27 mouse cellular contexts compared by ENCODE assay signal in genomic region chr5:100562702-100563101, GRCm38 (mm10). TPM values are rescaled to one million over a fixed set of nuclear protein-coding genes. Genes with fewer than 3 reads are reported as not detected.
DNase-seq lines count a peak whose midpoint lies in the region; ATAC-seq and TF ChIP-seq lines count a peak whose summit lies in the region.
"Had no signal": no experiment of that assay in that cellular context is flagged by ENCODE, and none has a peak within 500 bp of the region (broad histone marks: within the 10 kb centered on the region; RNA-seq: fewer than 3 reads in every experiment).

No protein-coding gene starts in this region.

- peak overlapping the region; percentile 67 for H3K27ac ChIP-seq in kidney, embryonic 15.5 days
- no peak overlapping the region for H3K27ac ChIP-seq in testis, adult 2 months (ENCODE audit: control insufficient read depth, insufficient read depth, low read depth, low read length)
- H3K27ac ChIP-seq: embryonic facial prominence, embryonic 12.5 days; embryonic facial prominence, embryonic 15.5 days; gastrocnemius, adult 2 months; heart, embryonic 15.5 days; hindbrain, embryonic 10.5 days; hindbrain, embryonic 13.5 days had no signal

- H3K4me2 ChIP-seq in kidney, embryonic 15.5 days: peak overlapping the region; percentile 4
- H3K4me2 ChIP-seq: embryonic facial prominence, embryonic 12.5 days; embryonic facial prominence, embryonic 15.5 days; heart, embryonic 12.5 days; heart, embryonic 15.5 days; hindbrain, embryonic 13.5 days had no signal

- ATAC-seq in kidney, embryonic 15.5 days (replicated peaks; ENCODE audit: low FRiP score): peak; percentile 63; the same call in 1 of the 2 replicates
- ATAC-seq: CD4-positive, CD25-positive, alpha-beta regulatory T cell, adult 4 months; forebrain, embryonic 14.5 days; forebrain, postnatal 0 days had no signal

- 64% methylated on average over 9 of the region's 9 CpGs for whole genome bisulfite sequencing in kidney, embryonic 15.5 days

- TF ChIP-seq CTCF in testis, adult 2 months (IDR thresholded peaks at IDR 0.05; ENCODE audit: control insufficient read depth, insufficient read depth, insufficient replicate concordance, low read depth, low read length): no peak

- H3K4me3 ChIP-seq in kidney, embryonic 15.5 days (replicated peaks): 0 out of 2 replicates have a peak overlapping the region, but pooled peaks have one; percentile 8
- peak overlapping the region; percentile 23 for H3K4me3 ChIP-seq in testis, adult 2 months (ENCODE audit: control insufficient read depth, low read depth, low read length)
- H3K4me3 ChIP-seq: embryonic facial prominence, embryonic 12.5 days; embryonic facial prominence, embryonic 15.5 days; gastrocnemius, adult 2 months; heart, embryonic 12.5 days; heart, embryonic 15.5 days; hindbrain, embryonic 10.5 days; hindbrain, embryonic 13.5 days had no signal

- H3K9me3 ChIP-seq in kidney, embryonic 15.5 days (replicated peaks): no peaks in the 10 kb centered on the region
- H3K9me3 ChIP-seq: embryonic facial prominence, embryonic 12.5 days; embryonic facial prominence, embryonic 15.5 days; heart, embryonic 12.5 days; heart, embryonic 15.5 days; hindbrain, embryonic 10.5 days; hindbrain, embryonic 13.5 days had no signal

- H3K9ac ChIP-seq in kidney, embryonic 15.5 days: no peak overlapping the region
- H3K9ac ChIP-seq: embryonic facial prominence, embryonic 12.5 days; embryonic facial prominence, embryonic 15.5 days; forebrain, postnatal 0 days; heart, embryonic 12.5 days; heart, embryonic 15.5 days; hindbrain, embryonic 13.5 days had no signal

- H3K4me1 ChIP-seq in kidney, embryonic 15.5 days: peaks cover 27% of the 10 kb centered on the region
- H3K4me1 ChIP-seq in testis, adult 2 months (ENCODE audit: control insufficient read depth, insufficient read depth, low read length): no peaks in the 10 kb centered on the region; the same call in 1 of the 2 replicates
- H3K4me1 ChIP-seq: embryonic facial prominence, embryonic 12.5 days; embryonic facial prominence, embryonic 15.5 days; heart, embryonic 15.5 days; hindbrain, embryonic 10.5 days; hindbrain, embryonic 13.5 days had no signal

- peaks cover 7% of the 10 kb centered on the region; the same call in 1 of the 2 replicates for H3K36me3 ChIP-seq in kidney, embryonic 15.5 days
- H3K36me3 ChIP-seq in testis, adult 2 months (ENCODE audit: control insufficient read depth, insufficient read depth, low read length): no peaks in the 10 kb centered on the region
- H3K36me3 ChIP-seq: embryonic facial prominence, embryonic 12.5 days; embryonic facial prominence, embryonic 15.5 days; heart, embryonic 12.5 days; heart, embryonic 15.5 days; hindbrain, embryonic 10.5 days; hindbrain, embryonic 13.5 days had no signal

- TF ChIP-seq POLR2A in testis, adult 2 months (IDR thresholded peaks at IDR 0.05; ENCODE audit: control insufficient read depth, low read depth, low read length): no peak

- DNase-seq in kidney, adult 8-10 months: no peak
- peak; percentile 29 to 31 for DNase-seq in spleen, adult 18-20 months
- DNase-seq in spleen, postnatal 14 days (ENCODE audit: low spot score in 2 of 2): no peak
- no peak for DNase-seq in testis, postnatal 14 days (ENCODE audit: low spot score)
- no peak for DNase-seq in layer of hippocampus, adult 11-12 months (ENCODE audit: low spot score)
- DNase-seq: adrenal gland, adult 2 months; adrenal gland, postnatal 14 days; cerebellum, adult 11 months; cerebellum, adult 2 months; cerebellum, adult 9-11 months; cerebellum, postnatal 25 days; forebrain, postnatal 0 days; gastrocnemius, adult 2 months; gastrocnemius, postnatal 14 days; heart, adult 11 months; heart, postnatal 10 days; heart, postnatal 36 days had no signal

- H3K27me3 ChIP-seq in kidney, embryonic 15.5 days: no peaks in the 10 kb centered on the region
- H3K27me3 ChIP-seq in testis, adult 2 months (ENCODE audit: control insufficient read depth, insufficient read depth, low read length): no peaks in the 10 kb centered on the region
- H3K27me3 ChIP-seq: embryonic facial prominence, embryonic 12.5 days; embryonic facial prominence, embryonic 15.5 days; heart, embryonic 12.5 days; heart, embryonic 15.5 days; hindbrain, embryonic 13.5 days had no signal

RNA-seq across cellular contexts. Expression of gene Plac8, which starts 9.3 kb away (rescaled TPM):
- polyA plus RNA-seq in kidney, embryonic 15.5 days (2015; fragmentation: Nextera tagmentation; extraction: Ambion mirVana): 89.5 and 101 TPM in 2 replicates
- polyA plus RNA-seq in testis, adult 2 months (2012; rRNA removed): 24.6 and 27.2 TPM in 2 replicates

RNA-seq across cellular contexts. Expression of gene Cops4, which starts 44.6 kb away (rescaled TPM):
- 192 and 194 TPM in 2 replicates for polyA plus RNA-seq in kidney, embryonic 15.5 days (2015; fragmentation: Nextera tagmentation; extraction: Ambion mirVana)
- 118 and 132 TPM in 2 replicates for polyA plus RNA-seq in testis, adult 2 months (2012; rRNA removed)

Comparison
In these comparisons a context has a peak if more than half of its experiments do, and no peak if none do; other contexts are left out.
1. DNase-seq: peak in spleen, adult 18-20 months (2 of 2); none in kidney, adult 8-10 months (0 of 2), spleen, postnatal 14 days (0 of 2), testis, postnatal 14 days (single experiment) and layer of hippocampus, adult 11-12 months (single experiment).